Mouse (Mus musculus) lung, embryonic 15.5 days (tissue): ENCODE data around the gene Hoxd9. TPM values are rescaled to one million over a fixed set of nuclear protein-coding genes. Genes with fewer than 3 reads are reported as not detected.

Source experiments
- ATAC-seq: fragments of 200-750 bp; cut with Nextera tagmentation; 2 replicates; pipeline ENCODE4 v1.8.0; 2017; ENCODE audit warnings: moderate number of reproducible peaks, borderline replicate concordance; ENCODE audit not compliant: low FRiP score, low TSS enrichment; ENCODE audit errors: extremely low read depth
- H3K27ac ChIP-seq: fragments of 300-500 bp; sonication (generic); 2 replicates; pipeline ENCODE4 v1.5.1; 2015; ENCODE audit warnings: moderate library complexity, mild to moderate bottlenecking, inconsistent platforms
- H3K27me3 ChIP-seq: fragments of 300-500 bp; sonication (generic); 2 replicates; pipeline ENCODE4 v1.6.1; 2015; ENCODE audit warnings: inconsistent platforms
- H3K36me3 ChIP-seq: fragments of 300-500 bp; sonication (generic); 2 replicates; pipeline ENCODE4 v1.6.1; 2015; ENCODE audit warnings: inconsistent platforms
- H3K4me1 ChIP-seq: fragments of 300-500 bp; sonication (generic); 2 replicates; pipeline ENCODE4 v1.6.1; 2015; ENCODE audit warnings: inconsistent platforms
- H3K4me2 ChIP-seq: fragments of 300-500 bp; sonication (generic); 2 replicates; pipeline ENCODE4 v1.6.1; 2015; ENCODE audit warnings: inconsistent platforms, mild to moderate bottlenecking, moderate library complexity
- H3K4me3 ChIP-seq: fragments of 300-500 bp; sonication (generic); 2 replicates; pipeline ENCODE4 v1.5.1; 2015; ENCODE audit warnings: mild to moderate bottlenecking, inconsistent platforms
- H3K9ac ChIP-seq: fragments of 300-500 bp; sonication (generic); 2 replicates; pipeline ENCODE4 v1.6.1; 2015; ENCODE audit warnings: inconsistent platforms
- H3K9me3 ChIP-seq: fragments of 300-500 bp; sonication (generic); 2 replicates; pipeline ENCODE4 v1.6.1; 2016; ENCODE audit warnings: inconsistent platforms
- WGBS: fragments of 180-500 bp; shearing (Covaris S2); methylation state at CpG from one replicate; pipeline ENCODE4 v1.1.7; 2015; 5-methylcytosine and 5-hydroxymethylcytosine counted together
- polyA plus RNA-seq: library from polyadenylated mRNA; unstranded; fragments of >200 nt; fragmentation: Nextera tagmentation; extraction: Ambion mirVana; gene quantifications from 2 replicates; pipeline ENCODE4 v1.2.1, GENCODE M21; 2015

The Hoxd9 gene
- polyA plus RNA-seq, 1 experiment from 2014 or later, result 0.44 TPM

DNA sequence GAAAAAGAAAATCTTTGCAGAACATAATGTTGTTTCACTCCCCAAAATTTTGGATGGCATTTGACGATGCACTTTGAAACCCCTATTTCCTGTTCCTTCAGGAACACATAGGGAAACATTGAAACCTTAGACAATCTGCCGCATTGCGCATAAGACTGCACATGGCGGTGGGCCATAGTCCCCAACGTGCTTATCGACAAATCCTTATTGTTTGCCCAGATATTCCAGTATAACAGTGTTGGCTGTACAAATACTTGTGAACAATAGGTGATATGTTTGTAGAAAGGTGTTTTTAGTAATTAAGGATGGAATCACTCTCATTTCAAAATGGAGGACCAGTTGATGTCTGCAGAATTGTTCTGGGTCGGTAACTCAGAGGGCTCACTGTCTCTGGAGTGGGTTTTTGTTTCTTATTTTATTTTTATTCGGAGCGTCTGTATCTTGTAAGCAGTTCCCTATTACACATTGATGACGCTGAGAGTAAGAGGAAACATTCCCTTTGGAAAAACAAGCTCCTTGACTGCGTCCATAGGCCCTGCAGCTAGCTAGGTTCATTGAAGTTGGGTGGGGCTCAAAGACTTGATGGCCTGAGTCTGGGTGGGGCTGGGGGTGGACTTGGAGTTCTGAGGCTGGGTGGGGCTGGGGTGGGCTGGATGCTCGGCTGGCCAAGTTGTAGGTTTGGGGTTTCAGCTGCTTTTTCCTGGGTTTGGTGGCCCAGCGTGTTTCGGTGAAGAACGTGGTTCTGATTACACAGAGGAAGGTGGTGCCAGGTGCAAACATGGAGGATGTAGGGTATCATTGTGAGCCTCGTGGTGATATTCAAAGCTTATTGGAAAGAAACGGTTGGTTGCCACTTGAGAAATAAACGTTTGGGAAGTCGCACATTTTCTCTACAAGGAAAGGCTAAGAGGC lies 16.0 kb downstream of the Hoxd9 start:
- ATAC-seq, result no peak
- Histone ChIP-seq H3K4me3 (no peak overlapping the region), H3K4me1 (peaks cover 16% of the 10 kb centered on the region; the same call in 1 of the 2 replicates), H3K27me3 (peaks cover 99% of the 10 kb centered on the region), H3K36me3 (no peaks in the 10 kb centered on the region), H3K4me2 (no peak overlapping the region), H3K9me3 (no peaks in the 10 kb centered on the region), H3K9ac (no peak overlapping the region), H3K27ac (no peak overlapping the region)
- 7% methylated on average over 19 of the region's 19 CpGs for WGBS

DNA sequence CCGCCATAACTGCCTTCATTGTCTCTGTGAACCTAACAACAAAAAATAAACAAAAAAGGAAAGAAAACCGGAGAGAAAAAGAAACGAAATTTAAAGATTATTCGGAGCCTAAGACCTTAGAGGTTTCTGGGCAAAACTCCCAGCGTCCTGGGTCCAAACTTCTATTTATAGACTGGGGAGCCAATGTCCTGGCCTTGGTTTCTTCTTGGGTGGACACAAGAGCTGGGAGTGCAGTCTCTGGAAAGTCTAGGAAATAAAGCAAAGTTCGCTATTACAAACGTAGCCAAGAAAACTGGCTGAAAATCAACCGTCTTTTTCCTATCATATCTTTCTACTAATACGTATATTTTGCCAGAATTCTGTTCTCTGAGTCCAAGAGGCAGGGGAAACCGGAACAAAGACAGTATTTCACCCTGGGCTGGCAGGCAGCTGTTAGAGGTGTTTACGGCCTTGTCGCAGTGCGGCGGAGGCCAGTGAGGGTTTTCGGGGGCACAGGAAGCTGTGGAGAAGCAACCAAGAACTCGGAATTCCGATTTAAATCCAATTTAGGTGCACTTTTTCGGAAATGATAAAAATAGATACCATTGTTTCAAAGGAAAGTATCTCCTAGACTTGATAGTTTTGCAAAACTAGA lies 16.7 kb downstream of the Hoxd9 start:
- ATAC-seq, result no peak

DNA sequence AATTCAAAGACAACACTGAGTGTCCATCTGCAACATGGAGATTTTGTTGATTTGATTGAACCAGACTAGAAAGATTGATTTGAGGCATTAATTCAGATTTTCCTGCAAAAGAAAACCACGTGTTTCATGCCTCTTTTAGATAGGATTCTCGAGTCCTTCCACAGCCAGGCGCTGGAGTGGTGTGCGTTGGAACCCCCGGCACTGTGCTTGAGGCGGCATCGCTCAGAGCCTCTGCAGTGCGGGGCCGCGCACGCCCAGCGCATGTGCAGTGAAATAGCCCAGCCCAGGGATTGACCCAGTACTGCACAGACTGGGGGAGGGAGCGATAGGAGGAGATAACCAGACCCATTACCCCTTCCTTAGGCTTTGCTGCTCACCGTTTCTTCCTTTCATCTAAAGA lies 17.4 kb downstream of the Hoxd9 start:
- peaks cover 16% of the 10 kb centered on the region; the same call in 1 of the 2 replicates for H3K4me1 ChIP-seq
- no peak for ATAC-seq
- 2% methylated on average over 14 of the region's 14 CpGs for WGBS

More for the DNA sequence above, 16.7 kb downstream of the Hoxd9 start:
- no peak overlapping the region for H3K9ac ChIP-seq
- WGBS, result 5% methylated on average over 18 of the region's 18 CpGs
- no peak overlapping the region for H3K27ac ChIP-seq
- H3K9me3 ChIP-seq, result no peaks in the 10 kb centered on the region
- H3K36me3 ChIP-seq, result no peaks in the 10 kb centered on the region
- H3K4me1 ChIP-seq, result peaks cover 16% of the 10 kb centered on the region; the same call in 1 of the 2 replicates
- peaks cover 99% of the 10 kb centered on the region for H3K27me3 ChIP-seq
- H3K4me2 ChIP-seq, result no peak overlapping the region
- H3K4me3 ChIP-seq, result no peak overlapping the region

DNA sequence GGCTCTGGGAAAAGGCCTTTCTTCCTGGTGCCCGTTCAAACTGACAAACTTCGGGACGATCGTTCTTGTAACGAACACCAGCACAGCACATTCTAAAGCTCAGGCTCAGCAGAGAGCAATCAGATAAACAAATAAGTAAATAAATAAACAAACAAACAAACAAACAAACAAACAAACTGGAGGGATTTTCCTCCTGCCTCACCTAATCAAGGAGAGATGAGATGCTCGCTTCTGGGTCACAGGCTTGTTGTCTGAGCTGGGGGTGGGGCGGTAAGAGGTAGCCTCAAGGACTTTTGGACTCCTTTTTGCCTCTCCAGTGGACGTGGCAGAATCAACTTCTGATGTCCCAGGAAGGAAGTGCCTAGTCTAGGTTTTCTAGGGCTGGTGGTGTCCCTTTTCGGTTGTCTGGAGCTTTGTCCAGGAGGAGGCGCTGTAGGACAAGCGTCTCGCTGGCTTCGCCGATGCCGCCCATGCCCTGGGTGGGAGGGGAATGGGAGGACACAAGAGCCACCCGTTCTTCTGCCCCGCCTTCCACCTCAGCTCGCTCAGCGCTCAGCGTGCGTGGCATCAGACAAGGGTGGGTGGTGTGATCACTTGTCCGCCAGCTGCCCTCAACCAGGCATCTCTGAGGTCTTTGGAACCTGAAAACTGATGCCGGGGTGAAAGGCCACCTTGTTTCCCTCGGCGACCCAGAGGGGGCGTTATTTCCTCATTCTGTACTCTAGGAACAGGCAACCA lies 18.1 kb downstream of the Hoxd9 start:
- WGBS, result 3% methylated on average over 26 of the region's 26 CpGs
- H3K4me3 ChIP-seq, result peak overlapping the region; percentile 22; the same call in 1 of the 2 replicates
- no peak overlapping the region for H3K9ac ChIP-seq
- H3K9me3 ChIP-seq, result no peaks in the 10 kb centered on the region
- H3K4me2 ChIP-seq, result peak overlapping the region; percentile 51
- H3K27ac ChIP-seq, result no peak overlapping the region
- H3K4me1 ChIP-seq, result peaks cover 16% of the 10 kb centered on the region; the same call in 1 of the 2 replicates
- peaks cover 99% of the 10 kb centered on the region for H3K27me3 ChIP-seq
- peak; percentile 67; the same call in 1 of the 2 replicates for ATAC-seq
- no peaks in the 10 kb centered on the region for H3K36me3 ChIP-seq

More for the DNA sequence above, 17.4 kb downstream of the Hoxd9 start:
- H3K9ac ChIP-seq, result no peak overlapping the region
- no peaks in the 10 kb centered on the region for H3K36me3 ChIP-seq
- no peak overlapping the region for H3K4me3 ChIP-seq
- peaks cover 99% of the 10 kb centered on the region for H3K27me3 ChIP-seq
- no peak overlapping the region for H3K4me2 ChIP-seq
- H3K27ac ChIP-seq, result no peak overlapping the region
- no peaks in the 10 kb centered on the region for H3K9me3 ChIP-seq

DNA sequence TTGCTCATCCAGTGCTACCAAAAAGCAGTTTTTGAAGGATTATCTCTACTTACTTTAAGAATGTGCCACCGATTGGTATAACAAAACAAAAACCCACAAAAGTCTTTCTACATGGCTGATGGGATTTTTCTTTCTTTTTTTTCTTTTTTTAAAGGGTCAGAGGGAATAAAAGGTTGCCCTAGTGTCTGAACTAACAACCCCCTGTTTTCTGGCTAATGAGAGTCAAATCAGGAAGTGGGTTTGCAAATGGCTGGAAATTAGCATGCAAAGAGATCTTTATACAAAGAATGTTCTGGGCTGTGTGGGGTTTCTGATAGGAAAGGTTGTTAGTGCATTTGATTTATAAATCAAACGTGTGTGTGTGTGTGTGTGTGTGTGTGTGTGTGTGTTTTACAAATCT lies 22.9 kb downstream of the Hoxd9 start:
- 12% methylated on average over 2 of the region's 2 CpGs for WGBS
- Histone ChIP-seq H3K4me2 (no peak overlapping the region), H3K4me3 (no peak overlapping the region), H3K27me3 (peaks cover 100% of the 10 kb centered on the region), H3K9me3 (no peaks in the 10 kb centered on the region), H3K4me1 (peaks cover 6% of the 10 kb centered on the region; the same call in 1 of the 2 replicates), H3K27ac (no peak overlapping the region), H3K36me3 (no peaks in the 10 kb centered on the region), H3K9ac (no peak overlapping the region)
- ATAC-seq, result no peak

DNA sequence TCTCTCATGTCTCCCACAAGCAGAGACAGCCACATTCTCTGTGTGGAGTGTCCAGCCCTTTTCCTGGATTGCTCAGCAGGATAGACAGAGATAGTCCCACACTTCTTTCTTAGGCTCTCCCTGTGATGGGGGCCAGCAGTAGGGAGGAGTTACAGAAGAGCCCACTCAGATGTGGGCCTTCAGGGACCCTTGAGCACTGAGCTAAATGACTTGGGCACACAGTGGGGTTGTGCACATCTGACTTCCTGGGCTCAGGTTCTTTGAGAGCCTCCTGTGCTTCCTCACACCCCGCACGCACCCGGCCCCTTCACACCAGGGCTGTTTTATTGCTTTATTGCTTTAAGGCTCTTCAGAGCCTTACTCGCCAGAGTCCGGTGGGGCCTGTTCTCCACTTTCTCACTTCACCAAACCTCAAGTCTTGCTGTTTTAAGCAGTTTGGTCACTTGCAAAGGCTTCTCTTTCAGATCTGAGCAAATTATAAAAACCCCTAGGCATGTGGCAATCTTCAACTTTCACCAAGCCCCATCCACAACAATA lies 23.5 kb downstream of the Hoxd9 start:
- H3K9me3 ChIP-seq, result no peaks in the 10 kb centered on the region
- peaks cover 100% of the 10 kb centered on the region for H3K27me3 ChIP-seq
- no peak overlapping the region for H3K27ac ChIP-seq
- no peak overlapping the region for H3K4me2 ChIP-seq
- H3K9ac ChIP-seq, result no peak overlapping the region
- H3K36me3 ChIP-seq, result no peaks in the 10 kb centered on the region
- H3K4me3 ChIP-seq, result no peak overlapping the region
- peaks cover under 1% of the 10 kb centered on the region; the same call in 1 of the 2 replicates for H3K4me1 ChIP-seq
- ATAC-seq, result no peak
- 14% methylated on average over 5 of the region's 5 CpGs for WGBS

DNA sequence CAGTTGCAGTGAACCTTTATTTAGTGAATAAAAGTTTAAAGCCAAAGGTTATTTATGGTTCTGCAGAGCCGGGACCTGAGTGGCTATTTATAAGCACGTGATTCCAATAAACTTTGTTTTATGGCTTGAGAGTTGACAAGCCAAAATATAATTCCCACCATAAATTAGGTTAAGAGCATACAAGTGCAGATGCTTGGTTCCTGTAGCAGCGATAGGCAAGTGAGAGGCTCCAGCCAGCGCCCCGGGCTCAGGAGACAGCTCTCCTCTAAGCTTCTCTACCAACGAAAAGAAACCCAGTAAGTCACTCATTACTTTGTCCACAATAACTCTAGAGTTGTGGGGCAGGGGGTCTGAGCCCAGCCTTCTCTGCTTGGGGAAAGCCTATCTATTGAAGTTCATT lies 24.4 kb downstream of the Hoxd9 start:
- Histone ChIP-seq H3K9me3 (no peaks in the 10 kb centered on the region), H3K36me3 (no peaks in the 10 kb centered on the region), H3K4me3 (no peak overlapping the region), H3K27ac (no peak overlapping the region), H3K27me3 (peaks cover 100% of the 10 kb centered on the region), H3K4me2 (no peak overlapping the region), H3K4me1 (no peaks in the 10 kb centered on the region), H3K9ac (no peak overlapping the region)
- ATAC-seq, result no peak
- 9% methylated on average over 6 of the region's 6 CpGs for WGBS

DNA sequence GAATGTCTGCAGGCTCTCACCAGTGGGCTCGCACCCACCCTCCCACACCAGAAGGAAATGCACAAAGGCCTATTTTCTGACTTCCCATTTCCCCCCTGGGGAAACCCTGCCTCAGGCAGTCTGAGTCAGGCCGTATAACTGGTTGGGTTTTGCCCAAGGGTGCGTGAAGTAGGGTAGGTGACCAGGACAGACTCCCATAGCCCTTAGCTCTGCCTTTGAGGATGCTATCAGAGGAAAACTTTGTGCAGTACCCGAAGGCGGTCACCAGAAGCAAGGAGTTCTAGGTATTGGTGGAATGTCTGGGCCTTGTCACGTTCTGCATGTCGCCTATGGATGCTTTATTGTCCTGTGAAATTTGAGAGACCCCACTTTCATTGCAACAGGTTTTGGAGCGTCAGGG lies 25.4 kb downstream of the Hoxd9 start:
- H3K27me3 ChIP-seq, result peaks cover 100% of the 10 kb centered on the region
- no peak overlapping the region for H3K9ac ChIP-seq
- no peak overlapping the region for H3K4me2 ChIP-seq
- H3K4me3 ChIP-seq, result no peak overlapping the region
- ATAC-seq, result no peak
- no peaks in the 10 kb centered on the region for H3K4me1 ChIP-seq
- no peak overlapping the region for H3K27ac ChIP-seq
- no peaks in the 10 kb centered on the region for H3K9me3 ChIP-seq
- WGBS, result 12% methylated on average over 8 of the region's 8 CpGs
- no peaks in the 10 kb centered on the region for H3K36me3 ChIP-seq

DNA sequence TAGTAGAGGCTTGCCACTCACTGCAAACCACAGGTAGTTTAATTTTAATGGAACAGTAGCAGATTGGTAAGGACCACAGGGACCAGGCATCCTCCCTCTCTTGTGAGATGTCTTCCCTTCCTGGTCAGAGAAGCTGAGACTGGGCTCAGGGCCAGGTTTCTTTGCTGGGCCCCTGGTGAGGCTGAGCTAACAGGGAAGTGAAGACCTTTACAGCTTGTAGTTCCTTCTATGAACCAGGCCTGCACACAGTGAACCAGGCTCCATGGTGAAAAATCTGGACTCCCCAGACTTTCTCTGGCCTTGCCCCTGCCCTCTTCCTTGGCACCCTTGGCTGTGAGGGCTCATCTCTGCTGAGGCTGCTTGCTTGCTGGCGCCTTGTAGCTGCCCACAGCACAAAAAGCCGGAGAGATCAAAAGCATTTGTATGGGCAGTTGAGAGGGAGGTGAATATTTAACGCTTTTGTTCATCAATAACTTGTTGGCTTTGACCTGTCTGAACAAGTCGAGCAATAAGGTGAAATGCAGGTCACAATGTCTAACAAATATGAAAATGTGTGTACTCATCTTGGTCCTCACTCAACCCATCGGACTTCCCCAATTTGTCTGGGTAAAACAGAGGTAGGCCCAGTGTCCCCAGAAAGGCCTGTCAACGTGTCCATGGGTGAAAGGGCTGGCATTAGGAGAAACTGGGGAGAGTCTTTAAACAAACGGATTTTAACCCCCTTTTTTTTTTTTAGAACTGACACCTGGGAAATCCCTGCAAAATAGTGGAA lies 26.9 kb downstream of the Hoxd9 start:
- Histone ChIP-seq H3K9me3 (no peaks in the 10 kb centered on the region), H3K4me3 (no peak overlapping the region), H3K4me2 (no peak overlapping the region), H3K27ac (no peak overlapping the region), H3K27me3 (peaks cover 100% of the 10 kb centered on the region), H3K4me1 (no peaks in the 10 kb centered on the region), H3K9ac (no peak overlapping the region), H3K36me3 (no peaks in the 10 kb centered on the region)
- no peak for ATAC-seq
- 30% methylated on average over 7 of the region's 7 CpGs for WGBS

DNA sequence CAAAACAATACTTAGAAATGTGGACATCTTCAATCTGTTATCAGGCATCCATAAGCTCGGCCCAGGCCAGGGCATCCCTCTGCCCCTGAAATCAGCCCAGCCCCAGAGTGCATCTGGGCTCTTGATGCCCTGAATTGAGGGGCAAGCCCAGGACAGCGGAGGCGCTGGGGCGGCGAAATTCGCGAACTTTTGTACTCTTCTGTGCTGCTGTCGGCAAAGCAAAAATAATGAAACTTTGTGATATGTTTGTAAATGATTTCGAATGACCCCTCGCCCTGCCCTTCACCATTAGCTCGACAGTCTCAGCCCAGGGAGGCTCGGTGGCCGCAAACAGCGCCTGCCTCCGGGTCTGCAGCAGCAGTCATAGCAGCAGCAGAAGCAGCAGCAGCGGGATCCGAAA lies 27.6 kb downstream of the Hoxd9 start:
- Histone ChIP-seq H3K4me1 (no peaks in the 10 kb centered on the region), H3K9me3 (no peaks in the 10 kb centered on the region), H3K4me3 (no peak overlapping the region), H3K36me3 (no peaks in the 10 kb centered on the region), H3K27ac (no peak overlapping the region), H3K27me3 (peaks cover 99% of the 10 kb centered on the region), H3K4me2 (no peak overlapping the region), H3K9ac (no peak overlapping the region)
- no peak for ATAC-seq
- WGBS, result 4% methylated on average over 17 of the region's 17 CpGs

DNA sequence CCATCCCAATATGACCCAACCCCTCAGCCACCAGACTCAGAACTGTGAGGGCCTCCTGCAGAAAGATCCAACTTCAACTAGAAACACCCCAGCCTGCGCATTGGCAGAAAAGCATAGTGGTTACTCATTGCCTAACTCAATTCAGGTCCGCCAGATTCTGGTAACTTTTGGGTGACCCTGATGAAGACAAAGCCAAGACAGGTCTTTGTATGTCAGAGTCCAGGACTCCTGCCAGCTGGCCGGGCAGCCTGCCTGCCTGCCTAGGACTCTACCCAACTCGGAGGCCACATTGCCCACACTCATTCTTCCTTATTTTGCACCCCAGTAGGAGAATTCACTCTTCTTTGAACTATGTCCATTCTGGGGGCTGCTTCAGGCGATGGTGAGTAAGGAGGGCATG lies 29.0 kb downstream of the Hoxd9 start, which contains the start of gene Gm28230:
Gene Gm28230 (plus strand): TSS at position 178 of the 400 bp plus-strand sequence.
- H3K36me3 ChIP-seq, result no peaks in the 10 kb centered on the region
- H3K4me1 ChIP-seq, result no peaks in the 10 kb centered on the region
- ATAC-seq, result no peak
- peaks cover 99% of the 10 kb centered on the region for H3K27me3 ChIP-seq
- H3K9me3 ChIP-seq, result no peaks in the 10 kb centered on the region
- 12% methylated on average over 5 of the region's 5 CpGs for WGBS
- H3K4me3 ChIP-seq, result peak within 1 kb of the TSS; percentile 11
- H3K9ac ChIP-seq, result no peak within 1 kb of the TSS
- H3K4me2 ChIP-seq, result peak within 1 kb of the TSS; percentile 27
- no peak within 1 kb of the TSS for H3K27ac ChIP-seq
